Mouse (Mus musculus) frontal cortex, postnatal 25 days (tissue): ENCODE measurements at regions not wholly inside any gene's neighbourhood (a gene's known extent, or its start where the extent isn't known, plus 50 kb on each side); places are given as distances from the start of the nearest gene placed in this dataset.
"Not testable (repeated sequence)": the region's sequence is repeated elsewhere in the genome, so short reads cannot be mapped to it uniquely, and the experiment has no call there.

ENCODE experiments used
- DNase-seq, 2 experiments: peaks; one replicate each; pipeline ENCODE4 v3.0.0; 2022; ENCODE audit warnings: low spot score in 2 of 2

DNA sequence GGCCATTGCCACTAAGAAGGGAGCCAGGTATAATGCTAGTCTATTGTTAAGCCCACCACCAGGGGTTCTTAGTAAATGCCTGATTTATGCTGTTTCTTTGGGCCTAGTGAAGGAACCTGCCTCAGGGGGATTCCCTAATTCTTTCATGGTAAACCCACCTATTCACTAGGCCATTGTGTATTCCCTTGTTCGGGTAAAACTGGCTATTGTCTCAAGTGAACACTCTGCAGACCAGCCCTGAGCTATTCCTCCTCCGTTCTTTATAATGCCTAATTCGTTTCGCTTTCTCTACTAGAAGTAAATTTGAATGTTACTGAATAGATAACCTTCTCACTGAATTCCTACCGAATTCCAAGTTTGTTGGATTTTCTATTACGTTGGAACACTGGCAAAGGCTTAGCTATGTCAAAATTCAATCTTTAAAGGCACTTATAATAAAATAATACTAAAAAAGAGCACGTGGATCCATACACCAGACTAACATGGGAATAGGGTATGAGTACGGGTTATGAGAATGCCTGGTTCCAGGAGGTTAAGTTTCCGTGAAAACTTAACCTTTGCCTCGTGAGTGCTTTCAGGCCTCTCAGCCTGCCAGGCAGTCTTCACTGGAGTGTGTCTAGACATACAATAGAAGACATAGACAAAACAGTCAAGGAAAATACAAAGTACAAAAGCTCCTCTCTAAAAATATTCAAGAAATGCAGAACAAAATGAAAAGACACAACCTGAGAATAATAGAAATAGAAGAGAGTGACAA, 536.8 kb upstream of the Cntn5 start:
- not testable (repeated sequence) for DNase-seq

DNA sequence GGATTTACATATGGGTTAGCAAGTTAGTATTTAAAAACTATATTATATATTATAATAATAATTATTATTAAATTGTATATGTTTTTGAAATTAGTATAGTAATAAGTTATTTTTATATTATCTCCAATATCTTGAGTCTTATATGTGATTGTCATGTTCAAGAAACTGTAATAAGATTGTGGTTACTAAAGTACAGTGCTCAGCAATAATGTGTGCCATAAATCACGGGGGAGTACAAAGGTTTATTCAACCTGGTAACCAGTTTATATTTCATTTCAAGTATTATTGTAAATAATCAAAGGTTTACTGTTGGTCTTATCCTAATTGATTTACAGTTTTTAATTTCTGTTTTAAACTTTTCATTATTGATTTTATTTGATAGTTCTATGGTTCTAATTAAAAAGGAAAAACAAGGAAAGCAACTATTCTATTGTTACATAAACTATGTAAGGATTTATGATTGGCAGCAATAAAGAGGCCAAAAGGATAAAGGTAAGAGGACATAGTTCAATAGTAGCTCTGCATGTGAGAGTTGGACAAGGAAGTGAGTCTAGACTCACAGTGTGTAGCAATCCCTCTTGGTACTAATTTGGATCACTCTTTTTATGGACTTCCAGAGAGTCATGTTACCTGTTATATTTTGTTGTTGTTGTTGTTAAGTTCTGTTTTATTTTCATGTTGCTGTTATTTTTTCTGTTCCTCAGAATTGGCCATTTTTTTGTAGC, 532.0 kb upstream of the Cntn5 start:
- no peak for DNase-seq

DNA sequence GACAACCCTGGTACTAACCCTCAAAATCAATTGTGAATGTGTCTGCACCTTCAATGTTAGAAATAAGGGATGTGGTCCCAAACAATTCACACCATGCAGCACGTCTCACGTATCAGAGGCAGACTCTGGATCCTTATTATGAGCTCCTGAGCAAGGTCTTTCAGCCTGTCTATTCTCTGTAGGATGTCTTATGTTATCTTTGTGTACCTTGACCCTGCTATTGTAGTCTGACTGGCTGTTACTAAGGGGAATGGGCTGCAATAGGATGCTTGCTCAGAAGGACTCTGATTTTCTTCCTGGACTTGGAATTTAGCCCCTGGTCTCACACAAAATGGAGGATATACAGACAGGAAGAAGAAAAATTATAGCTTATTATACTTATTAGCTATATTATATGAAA, 531.4 kb upstream of the Cntn5 start:
- no peak for DNase-seq

DNA sequence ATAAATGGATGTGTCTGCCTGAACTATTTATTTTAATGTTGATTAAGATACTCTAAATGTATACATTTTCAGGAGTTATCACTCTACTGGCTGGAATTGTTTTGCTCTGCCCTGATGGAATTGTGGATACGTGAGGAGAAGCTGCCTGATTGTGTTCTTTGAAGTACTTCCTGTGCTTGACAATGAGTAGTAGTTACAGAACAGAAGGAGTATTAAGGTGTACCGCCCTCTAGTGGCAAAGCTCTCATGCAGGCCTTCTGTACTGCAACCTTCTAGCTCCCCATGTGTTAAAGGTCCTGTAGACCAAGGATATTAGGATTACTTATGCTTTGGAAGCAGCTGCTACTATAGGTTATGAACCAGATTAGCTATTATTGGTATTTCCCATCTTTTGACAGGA, 530.4 kb upstream of the Cntn5 start:
- DNase-seq = peak in 1 of 2 experiments; percentile 6

DNA sequence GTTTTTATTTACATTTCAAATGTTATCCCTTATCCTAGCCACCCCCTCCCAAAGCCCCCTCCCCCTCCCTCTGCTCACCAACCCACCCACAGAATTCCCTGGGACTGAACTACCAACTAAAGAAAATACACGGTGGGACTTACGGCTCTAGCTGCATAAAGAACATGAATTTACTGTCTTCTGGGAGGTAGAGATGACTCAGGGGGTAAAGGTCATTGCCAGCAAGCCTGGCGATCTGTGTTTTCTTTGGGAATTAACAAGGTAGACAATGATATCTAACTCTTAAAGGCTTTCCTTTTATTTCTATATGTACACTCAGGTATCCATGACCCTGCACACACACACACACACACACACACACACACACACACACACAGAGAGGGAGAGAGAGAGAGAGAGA, 521.9 kb upstream of the Cntn5 start:
- no peak for DNase-seq

DNA sequence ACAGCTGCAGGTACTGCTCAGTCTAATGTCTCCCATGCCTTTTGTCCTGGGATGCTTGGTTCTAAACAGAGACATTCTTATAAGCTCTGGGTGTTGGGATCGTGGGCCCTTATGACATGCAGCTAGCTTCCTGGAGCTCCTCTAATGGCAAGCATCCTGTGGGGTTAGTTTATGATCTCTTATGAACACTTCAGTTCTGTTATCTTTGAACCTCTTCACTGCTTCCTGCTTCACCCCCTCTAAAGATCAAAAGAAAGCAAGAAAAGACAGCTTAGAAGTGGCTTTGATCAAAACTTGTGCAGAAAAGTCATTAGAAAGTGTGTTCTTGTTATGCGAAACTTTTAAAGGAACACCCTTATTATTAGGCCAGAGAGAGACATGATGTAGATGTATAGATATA, 492.3 kb upstream of the Cntn5 start:
- no peak for DNase-seq

DNA sequence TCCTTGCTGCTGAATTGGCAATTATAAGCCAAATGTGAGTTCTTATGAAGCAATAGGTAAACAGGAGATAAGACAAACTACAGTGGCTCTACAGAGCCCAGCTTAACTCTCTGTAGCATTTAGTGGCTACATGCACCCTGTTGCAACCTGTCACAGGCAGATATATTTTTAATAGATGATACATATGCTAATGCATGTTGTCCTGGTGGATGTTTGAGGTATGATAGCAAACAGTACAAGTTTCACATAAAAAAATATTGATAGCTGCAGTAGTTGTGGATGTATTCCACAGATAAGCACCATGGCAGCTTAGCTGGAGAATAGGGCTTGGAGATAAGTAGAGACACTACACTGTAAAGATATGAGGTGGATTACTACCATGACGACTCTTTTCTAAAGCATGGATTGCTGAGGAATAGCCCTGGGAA, 477.1 kb upstream of the Cntn5 start:
- no peak for DNase-seq

DNA sequence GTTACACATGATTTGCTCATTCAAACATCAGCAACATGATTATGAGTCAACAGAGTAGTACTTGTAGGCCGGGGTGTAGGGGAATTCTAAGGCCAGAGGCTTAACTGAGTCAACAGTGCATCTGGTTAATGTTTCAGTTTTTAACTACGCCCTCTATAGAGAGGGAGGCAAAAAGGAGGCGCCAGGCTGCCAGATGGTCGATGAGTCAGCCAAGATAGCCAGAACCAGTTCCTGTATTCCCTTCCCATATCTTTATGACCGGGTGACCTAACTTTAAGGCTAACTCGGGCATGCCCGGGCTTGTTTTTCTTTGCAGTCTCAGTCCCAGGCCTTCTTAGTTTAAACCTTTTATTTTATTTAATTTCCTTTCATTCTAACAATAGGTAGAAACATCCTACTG, 476.0 kb upstream of the Cntn5 start:
- no peak for DNase-seq

DNA sequence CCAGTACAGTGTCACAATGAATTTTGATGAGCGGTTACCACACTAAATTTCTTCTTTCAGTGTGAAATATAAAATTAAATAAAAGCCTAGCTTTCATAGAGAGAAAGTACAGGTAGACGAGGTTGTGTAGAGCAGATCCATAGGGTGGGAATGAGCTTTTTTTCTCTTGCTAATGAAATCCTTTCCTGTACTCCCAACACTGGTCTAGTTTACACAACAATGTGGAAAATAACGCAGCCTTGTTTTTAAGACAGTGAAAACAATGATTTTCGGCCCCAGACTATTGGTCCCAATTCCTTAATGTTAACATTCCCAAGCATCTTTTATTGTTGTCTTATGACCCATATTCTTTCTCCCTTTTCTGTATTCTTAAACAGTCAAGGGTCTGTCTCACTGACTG, 473.5 kb upstream of the Cntn5 start:
- no peak for DNase-seq

DNA sequence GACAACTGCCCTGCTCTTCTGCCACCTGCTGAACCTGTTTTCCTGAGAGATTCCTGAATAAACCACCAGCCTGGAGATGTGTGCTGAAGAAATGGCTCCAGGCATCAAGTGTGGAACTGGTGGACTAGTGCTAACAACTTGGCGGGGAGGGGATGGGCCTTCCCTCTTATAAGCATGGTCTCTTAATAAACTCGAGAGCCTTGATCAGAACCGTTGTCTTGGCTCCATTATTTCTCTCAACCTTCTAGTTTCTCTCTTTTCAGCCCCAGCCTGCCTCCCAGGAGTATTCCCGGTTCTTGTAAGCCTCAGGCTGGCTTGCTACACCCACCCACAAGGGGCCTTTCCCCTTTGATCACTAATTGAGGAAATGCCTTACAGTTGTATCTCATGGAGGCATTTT, 473.0 kb upstream of the Cntn5 start:
- no peak for DNase-seq

DNA sequence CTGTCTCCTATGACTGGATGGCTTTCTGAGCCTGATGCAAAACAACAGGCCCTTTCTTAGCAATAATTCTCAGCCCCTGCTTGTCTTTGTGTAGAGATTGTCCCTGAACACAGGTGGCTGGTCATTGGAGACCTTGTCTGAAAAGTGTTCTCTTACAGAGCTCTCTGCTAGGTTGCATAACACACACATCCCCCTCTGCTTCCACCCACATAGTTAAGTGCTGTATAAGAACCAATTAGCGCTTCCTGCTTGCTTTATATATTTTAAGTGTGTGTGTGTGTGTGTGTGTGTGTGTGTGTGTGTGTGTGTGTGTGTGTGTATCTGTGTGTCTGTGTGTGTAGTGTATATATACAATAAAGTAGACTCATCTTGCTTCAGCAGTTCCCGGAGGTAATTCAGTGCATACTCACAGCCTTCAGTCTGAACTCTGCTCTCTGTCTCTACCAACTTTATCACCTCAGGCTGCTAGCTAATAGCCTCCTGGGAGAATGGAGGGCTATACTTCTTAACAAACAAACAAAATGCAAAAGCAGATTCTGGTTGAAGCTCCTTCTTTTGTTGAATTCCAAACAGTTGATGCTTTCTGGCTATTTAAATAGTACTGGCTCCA, 468.8 kb upstream of the Cntn5 start:
- DNase-seq = no peak

DNA sequence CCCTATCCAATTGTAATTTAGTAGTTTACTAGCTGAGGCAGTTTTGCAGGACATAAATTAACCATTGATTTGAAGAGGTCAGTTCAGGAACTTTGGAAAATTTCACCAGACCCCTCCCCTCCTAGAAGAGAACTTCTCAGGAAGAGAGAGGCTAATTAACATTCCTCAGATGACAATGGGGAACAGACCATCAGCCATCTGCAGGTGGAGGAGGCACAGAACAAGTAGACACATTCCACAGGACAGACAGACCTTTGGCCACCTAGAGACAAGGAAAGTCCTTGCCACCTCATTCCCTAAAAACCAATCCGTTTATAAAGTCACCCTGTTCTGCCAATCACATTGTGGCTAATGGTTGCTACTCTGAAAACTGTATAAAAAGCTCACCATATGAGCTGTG, 463.5 kb upstream of the Cntn5 start:
- no peak for DNase-seq

DNA sequence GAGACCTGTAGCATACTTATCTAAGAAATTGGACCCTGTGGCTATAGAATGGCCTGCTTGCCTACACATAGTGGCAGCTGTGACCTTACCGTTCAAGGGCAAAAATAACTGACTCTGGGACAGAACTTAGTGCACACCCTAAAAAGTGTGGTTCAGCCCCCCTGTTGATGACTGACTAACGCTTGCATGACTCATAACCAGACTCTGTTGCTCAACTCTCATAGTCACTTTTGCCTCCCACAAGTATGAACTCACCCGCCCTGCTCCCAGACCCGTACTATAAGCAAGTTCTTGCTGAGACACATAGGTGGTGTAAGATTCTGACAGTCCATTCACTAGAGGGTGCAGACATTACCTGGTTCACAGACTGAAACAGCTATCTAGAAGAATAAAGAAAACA, 424.3 kb upstream of the Cntn5 start:
- DNase-seq = no peak

DNA sequence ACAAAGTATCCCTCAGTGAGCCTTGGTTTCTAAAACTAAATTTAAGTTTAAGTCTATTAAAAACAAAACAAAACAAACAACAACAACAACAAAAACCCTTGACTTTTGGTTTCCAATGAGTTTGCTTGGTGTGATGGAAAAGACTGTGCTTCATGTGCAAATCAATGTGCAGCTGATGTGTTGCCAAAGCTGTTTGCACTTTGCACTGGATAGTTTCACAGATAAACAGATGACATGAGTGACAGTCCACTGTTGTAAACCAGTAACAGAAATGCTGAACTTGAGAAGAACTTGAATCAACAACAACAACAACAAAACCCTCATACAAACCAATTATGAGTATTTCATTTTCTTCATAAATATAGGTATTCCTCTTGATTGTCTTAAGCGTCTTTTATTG, 412.6 kb upstream of the Cntn5 start:
- DNase-seq = no peak

DNA sequence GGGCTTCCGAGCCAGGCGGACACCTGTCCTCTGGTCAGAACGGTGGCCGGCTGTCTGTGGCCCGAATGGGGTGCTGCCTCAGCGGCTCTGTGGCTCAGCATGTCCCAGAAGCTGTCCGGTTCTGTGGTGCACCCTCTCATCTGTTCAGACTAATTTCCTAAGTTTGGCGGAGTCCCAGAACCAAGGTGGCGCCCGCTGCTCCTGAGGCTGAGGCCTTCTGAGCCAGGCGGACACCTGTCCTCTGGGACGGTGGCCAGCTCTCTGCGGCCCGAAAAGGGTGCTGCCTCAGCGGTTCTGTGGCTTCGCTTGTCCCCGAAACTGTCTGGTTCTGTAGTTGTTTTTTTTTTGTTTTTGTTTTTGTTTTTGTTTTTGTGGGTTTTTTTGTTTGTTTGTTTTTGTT, 392.5 kb upstream of the Cntn5 start:
- not testable (repeated sequence) for DNase-seq

DNA sequence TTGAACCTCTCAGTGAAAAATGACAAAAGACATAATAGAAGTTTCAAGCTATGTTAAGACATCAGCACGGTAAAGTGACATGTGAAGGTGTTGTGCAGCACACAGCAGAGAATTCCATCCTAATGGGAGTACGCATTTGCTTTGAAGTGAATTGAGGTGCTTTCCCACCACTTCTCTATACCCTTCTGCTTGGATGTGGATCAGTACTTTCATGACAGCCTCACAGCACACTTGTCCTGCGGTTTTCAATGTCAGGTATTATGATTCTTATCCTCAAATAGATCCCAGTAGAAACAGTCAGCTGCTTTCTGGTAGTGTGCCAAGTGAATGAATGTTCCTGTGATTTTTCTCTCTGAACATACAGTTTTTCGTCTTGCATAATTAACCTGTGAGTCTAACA, 380.6 kb upstream of the Cntn5 start:
- DNase-seq = no peak

DNA sequence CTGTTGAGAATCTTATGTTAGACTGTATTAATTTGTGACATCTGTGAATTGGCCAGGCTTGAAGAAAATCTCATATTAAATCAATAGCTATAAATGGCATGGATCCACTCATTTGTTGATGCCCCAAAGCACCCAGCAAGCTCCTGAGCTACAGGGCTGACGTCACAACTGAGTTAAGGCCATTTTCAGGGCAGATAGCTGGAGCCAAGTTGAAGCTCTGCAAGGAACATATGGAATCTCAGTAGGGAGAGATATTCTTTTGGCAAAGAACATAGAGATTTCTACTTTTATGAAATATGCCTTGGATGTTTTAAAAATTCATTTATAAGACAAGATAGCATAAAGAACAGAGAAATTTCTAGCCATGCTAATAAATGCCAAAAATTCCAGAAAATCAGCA, 380.0 kb upstream of the Cntn5 start:
- no peak for DNase-seq

DNA sequence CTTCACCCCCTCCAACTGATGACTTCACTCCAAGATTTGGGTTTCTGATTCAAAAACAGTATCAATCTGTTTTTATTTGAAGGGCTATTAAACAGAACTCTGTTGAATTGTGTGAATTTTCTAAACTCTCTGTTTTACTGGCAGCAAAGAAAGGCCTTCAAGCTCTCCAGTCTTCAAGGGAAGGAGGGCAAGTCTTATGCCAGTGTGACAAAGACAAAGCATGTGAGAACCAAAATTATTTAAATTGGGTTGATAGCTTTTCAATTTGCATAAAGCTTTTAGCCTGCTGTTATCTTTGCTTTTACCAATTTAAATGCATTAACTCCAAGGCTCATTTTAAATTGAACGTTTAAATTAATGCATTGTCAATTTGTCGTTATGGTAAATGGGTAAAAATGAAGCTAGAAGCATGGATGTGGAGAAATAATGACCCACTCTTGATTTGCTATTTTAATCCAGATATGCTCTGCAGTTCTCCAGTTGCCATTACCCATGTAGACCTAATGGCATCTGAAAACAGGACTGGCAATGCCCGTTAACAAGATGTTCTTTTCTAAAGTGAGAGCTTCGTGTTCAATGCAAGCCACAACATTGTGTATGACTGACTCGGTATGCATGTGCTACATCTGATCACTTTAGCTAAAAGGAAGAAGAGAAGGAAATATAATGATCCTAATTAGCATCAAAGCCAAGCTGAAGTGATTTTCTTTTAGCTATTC, 375.0 kb upstream of the Cntn5 start:
- DNase-seq = no peak

DNA sequence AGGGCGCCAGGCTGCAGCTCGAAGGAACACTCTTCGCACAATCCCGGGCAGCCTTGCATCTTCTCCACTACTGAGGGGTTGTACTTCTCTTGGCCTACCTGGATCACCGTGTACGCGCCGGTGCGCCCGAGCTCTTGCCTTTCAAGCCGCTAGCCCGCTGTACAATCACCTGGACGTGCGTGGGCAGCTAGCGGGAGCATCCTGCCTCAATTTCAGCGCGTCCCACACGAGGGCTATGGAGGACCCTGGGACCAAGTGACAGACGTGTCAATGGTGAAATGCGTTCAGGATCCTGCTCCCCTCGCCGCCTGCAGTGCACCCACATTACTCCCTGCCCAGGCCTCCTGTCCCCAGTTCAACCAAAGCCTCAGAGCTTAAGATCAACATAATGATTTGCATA, 373.2 kb upstream of the Cntn5 start:
- no peak for DNase-seq

DNA sequence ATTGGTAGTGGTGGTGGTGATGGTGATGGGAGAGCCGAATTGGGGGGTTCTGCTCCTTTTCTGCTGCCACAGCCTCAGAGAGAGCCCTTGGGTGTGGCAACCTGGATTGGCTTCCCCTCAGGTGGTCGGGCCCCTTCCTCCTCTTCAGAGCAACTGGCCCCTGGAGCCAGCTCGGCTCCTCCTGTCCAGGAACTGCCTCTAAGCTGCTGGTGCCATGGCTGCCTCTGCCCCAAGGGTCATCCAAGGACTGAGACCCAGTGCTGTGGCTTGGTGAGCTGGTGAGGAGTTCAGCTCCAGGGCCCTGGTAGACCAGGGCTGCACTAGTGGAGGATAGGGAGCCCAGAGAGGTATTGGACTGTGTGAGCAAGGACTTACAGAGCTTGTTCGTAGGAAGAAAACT, 372.4 kb upstream of the Cntn5 start:
- no peak for DNase-seq

DNA sequence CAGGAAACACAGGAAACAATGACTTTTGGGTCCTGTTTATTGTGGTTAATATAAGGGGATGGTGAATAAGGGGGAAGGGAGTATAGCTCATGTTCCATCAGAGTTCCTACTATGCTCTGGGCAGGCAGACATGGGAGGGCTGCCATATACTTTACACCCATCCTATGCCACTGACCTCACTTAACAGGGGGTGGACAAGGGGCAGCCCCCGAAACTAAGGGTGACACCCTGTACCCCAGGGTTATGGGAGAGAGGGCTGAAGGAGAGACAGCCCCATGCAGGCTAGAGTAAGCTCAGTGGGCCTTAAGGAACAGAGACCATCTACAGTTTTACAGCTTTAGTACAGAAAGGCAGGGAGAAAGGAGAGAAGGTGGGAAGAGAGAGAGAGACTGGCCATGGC, 352.3 kb upstream of the Cntn5 start:
- no peak for DNase-seq

DNA sequence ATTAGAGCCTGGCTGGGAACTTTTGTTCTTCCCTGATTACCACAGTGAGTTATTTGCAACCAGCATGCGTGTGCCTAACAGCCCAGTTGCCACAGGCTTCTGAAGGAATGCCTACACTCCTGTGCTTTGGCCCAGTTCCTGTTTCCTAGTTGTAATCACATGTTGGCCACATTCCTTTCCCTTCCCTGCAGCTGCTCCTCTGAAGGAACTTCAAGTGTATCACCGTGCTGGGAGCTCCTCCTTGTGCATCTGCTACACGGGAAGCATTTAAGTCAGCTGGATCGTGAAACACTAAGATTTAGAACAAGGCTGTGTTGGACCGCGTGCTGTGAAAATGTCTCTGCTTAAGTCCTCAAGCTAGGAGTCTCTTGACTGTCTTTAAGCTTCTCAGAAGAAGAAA, 302.3 kb upstream of the Cntn5 start:
- DNase-seq = peak; percentile 2 to 10

DNA sequence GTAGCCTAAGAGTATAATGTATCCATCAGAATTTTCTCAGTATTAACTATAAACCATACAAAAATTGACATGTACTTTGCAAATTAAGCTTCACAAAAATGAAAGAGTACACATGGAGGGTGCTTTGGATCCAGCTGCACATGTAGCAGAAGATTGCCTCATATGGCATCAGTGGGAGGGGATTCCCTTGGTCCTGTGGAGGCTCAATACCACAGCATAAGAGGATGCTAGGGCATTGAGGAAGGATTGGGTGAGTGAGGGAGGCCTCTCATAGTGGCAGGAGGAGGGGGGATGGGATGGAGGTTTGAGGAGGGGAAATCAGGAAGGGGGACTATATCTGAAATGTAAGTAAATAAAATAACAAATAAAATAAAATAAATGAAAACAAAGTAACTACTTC, 301.7 kb upstream of the Cntn5 start:
- DNase-seq = no peak
